Mouse (Mus musculus) thymus, postnatal 36 days (tissue): Measurements from ENCODE around the gene Bach1.

Source experiments
- DNase-seq, 2 experiments: peaks; one replicate each; pipeline ENCODE4 v3.0.0; 2022; ENCODE audit warnings: mixed read lengths in 2 of 2

Gene Bach1

DNA sequence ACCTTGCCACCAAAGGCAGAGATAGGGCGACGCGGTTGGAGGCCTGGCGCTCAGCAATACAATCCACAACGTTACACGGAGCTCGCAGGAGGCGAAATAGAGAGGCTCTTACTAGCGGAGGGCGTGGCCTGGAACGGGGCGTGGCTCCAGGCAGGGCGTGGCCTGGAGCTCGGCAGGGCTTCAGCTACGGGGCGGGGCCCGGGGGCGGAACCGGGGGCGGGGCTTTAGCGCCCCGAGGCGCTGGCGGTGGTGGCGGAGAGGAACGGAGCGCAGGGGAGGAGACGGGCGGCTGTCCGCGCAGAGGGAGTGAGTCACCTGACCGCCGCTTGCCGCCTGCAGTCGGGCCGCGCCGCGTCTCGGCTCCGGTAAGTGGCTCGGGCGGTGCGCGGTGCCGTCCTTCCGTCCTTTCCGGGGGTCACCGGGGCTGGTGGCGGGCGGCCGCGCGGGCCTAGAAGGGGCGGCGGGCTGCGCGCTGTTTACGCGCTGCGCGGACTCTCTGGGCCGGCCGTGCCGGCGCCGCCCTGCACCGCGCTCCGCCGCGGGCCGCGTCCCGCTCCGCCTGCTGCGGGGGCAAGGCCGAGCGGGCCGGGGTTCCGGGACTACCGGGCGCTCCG is at the start of gene Bach1:
TSS of gene Bach1 (plus strand) at position 254 of the 614 bp plus-strand sequence.
- peak; percentile 97 to 98 for DNase-seq

DNA sequence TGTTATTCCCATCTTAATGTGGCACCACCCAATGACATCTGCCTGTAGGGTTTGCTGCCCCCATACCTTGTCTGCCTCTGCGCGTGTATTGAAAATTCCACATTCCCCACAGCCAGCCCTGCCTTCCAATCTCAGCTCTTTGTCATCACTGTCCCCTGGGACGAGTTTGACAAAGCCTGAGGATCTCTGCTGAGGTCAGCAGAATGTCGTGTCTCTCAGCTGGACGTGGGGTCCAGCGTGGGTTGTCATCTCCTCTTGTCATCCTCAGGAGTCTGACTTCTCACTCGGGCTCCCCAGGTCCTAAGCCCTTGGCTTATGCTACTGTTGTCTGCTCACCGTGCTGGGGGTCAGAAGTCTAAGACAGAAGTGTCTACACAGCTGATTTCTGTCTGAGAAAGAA is 46.4 kb upstream of the Bach1 start:
- DNase-seq, result no peak

DNA sequence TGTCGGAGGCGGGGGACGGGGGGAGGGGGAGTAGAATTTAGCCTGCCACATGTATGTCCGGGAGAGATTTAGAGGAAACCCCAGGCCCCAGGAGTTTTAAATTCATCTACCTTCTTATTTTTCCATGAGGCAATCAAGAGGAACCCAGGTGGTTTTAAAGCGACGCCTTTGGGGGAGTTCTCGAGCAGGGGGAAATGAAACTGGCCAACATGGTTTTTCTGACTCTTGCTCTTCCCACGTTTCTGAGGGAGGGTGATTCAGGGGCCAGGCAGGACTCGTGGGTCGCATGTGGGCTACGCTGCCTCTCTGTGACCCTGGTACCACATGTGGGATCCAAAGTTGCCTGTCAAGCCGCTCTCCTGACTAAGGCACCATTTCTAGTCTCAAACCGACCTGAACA is 45.8 kb upstream of the Bach1 start:
- DNase-seq, result no peak

DNA sequence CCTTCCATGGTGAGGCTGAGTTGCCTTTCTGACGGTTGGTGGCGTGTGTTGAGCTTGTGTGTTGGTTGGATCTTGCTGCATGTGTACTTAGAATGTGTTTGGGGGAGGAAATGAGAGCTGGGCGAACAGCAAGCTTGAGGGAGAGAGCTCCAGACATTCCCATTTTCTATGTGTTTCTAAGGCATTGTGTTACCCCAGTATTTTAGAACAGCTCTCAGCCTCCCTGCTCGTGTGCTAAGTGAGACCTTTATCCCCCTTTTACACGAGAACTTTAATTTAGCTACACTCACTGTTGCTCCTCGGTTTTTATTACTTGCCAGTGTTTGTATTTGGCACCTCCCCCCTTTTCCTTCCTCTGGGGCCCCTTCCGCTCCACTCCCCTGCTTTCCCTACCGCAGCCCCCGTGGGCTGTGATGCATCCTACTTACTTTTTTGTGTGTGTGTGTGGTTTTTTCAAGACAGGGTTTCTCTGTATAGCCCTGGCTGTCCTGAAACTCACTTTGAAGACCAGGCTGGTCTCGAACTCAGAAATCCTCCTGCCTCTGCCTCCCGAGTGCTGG is 44.6 kb upstream of the Bach1 start:
- peak; percentile 52 to 67 for DNase-seq

- no peak for DNase-seq
These were observed 43.7 kb upstream of the Bach1 start for GRCm38 (mm10) chr16:87655005-87655404.

- peak; percentile 40 to 58 for DNase-seq
These were observed 43.2 kb upstream of the Bach1 start for GRCm38 (mm10) chr16:87655579-87655978.

- DNase-seq, result peak in 1 of 2 experiments; percentile 36
These were observed 42.0 kb upstream of the Bach1 start for GRCm38 (mm10) chr16:87656771-87657170.

- no peak for DNase-seq
These were observed 41.5 kb upstream of the Bach1 start for GRCm38 (mm10) chr16:87657291-87657690.

DNA sequence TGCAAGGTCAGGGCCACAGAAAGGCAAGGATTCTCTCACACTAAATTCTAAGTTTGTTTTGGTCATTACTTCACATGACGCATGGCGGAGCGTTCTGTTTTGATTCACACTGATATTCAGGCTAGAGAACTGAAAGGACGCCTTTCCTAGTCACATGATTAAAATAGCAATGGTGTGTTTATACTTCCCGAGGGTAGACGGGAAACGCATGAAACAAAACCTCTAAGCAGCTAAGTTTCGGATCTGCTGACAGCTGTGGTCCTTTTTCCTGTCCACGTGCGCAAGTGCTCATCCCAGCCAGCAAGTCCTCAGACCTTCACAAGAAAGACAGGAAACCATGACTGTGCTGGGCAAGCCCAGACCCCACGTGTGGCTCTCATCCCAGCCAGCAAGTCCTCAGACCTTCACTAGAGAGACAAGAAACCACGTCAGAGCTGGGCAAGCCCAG is 37.7 kb upstream of the Bach1 start:
- peak; percentile 40 to 47 for DNase-seq

DNA sequence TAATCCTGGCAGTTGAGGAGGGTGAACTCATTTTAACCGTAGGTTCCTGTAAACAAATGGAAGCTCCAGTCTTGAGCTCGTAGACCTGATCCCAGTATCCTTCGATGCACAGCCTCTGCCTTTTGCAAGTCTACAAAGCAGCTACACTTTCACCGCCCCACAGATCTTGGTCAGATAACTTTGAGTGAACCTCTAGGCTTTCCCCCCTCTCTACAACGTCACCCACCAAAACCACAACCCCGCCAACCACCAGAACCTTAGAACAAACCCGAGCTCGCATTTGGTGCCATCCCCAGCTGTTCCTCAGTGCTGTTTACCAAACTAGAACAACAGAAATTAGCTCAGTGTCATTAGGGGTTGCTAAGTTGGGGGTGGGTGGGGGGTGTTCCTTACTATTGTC is 37.1 kb upstream of the Bach1 start:
- peak; percentile 76 to 83 for DNase-seq

GRCm38 (mm10) chr16:87662528-87662927 is 36.2 kb upstream of the Bach1 start:
- DNase-seq, result peak in 1 of 2 experiments; percentile 29

DNA sequence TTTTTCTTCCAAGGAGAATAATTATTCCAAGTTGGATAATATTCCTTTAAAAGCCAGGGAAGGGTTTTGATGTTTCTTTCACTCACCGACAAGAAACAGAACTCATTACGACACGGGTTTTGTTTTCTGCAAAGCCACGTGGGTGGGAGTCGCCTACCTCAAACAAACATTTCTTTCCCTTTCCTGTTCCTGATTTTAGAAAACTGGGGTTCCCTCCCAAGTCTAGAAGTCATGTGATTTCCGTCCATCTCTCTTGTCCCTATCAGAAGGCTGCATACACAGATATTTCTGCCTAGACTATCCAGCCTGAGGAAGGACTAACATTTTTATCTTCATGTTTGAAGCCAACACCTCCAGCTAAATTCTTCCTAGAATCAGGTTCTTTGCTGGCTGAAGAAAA is 34.9 kb upstream of the Bach1 start:
- no peak for DNase-seq

GRCm38 (mm10) chr16:87665246-87665645 is 33.5 kb upstream of the Bach1 start:
- no peak for DNase-seq

GRCm38 (mm10) chr16:87665752-87666619 is 32.8 kb upstream of the Bach1 start:
- no peak for DNase-seq

- no peak for DNase-seq
These were observed 32.1 kb upstream of the Bach1 start for GRCm38 (mm10) chr16:87666620-87667004.

DNA sequence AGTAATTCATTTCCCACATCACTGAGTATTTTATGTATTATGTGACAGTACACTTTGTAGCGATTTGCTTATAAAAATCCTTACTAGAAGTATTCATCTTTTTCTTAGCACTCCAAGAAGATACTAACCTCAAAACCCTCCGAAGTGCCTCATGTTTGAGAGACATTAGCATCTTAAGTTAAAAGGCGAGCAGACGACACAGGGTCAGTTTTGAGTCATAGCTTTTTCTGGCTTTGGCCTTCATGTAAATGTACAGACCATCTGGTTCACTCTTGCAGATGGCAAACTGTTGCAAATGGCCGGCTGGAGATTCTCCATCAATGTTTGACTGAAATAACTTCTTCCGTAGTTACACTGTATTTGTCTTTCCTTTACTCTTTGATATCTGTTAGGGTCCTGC is 30.7 kb upstream of the Bach1 start:
- DNase-seq, result no peak

- no peak for DNase-seq
These were observed 28.5 kb upstream of the Bach1 start for GRCm38 (mm10) chr16:87670091-87670820.

DNA sequence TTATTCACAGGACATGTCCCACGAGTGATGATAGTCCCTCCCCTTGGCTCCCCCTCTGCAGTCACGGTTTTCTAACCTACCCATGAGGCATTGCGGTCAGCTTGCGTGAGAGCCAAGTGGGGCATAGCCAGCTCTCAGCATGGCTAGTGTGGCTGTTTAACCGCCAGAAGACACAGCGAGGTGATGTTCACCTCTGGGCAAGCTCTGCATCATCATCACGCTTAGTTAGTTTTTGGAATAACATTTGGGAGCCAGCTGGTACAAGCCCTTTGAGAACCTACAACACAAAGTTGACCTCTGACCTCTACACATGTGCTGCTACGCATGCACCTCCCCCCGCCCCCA is 28.0 kb upstream of the Bach1 start:
- no peak for DNase-seq

DNA sequence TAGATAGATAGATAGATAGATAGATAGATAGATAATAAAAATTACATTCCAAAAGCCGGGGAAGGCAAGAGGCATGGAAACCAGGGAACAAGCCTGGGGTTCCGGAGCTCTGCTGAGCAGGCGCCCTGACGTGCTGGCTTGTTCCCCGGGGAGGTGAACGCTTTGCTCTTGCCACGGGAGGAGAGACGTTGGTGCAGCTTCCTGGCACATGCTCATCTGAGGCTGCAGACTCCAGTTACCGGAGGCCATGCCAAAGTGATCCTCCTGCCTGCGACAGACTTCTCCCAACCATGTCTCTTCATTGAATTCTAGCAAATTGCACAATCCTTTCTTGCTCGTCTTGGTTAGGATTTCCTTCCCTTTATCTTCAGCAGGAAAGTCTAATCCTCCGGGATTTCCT is 27.4 kb upstream of the Bach1 start:
- DNase-seq, result no peak

DNA sequence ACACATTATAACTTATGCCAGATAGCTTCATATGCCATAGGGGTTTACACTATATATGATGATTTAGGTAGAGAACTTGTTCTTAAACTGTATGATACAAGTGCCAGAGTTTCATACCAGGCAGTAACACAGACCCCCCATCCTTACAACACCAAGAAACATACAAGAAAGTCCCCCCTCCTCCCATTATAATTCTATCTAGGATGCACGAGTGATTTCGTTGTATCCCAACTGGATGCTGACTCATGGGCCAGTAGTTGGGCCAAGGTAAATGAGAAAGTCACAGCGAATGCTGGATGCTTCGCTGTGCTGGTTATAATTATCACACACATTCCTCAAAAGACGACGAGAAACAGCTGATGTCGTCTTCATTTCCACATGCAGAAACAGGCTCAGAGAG is 25.6 kb upstream of the Bach1 start:
- no peak for DNase-seq

DNA sequence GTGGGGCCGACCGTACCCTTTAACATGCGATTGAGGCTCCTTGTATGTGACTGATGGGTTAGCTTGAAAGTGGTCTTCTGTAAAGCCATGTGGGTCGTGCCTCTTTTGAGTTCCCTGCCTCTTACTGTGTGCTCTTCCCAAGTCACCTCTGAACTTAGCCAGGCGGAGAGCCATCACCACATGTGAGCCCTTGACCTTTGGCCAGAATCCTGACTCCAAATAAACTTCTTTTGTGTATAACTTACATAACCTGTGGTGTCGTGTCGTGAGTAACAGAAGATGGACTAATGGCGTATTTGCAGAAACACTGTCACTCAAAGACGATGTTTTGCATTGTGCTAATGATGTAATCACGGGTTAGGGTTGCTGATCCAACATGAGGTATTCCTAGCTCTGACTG is 22.6 kb upstream of the Bach1 start:
- DNase-seq, result no peak

- DNase-seq, result no peak
These were observed 20.1 kb upstream of the Bach1 start for GRCm38 (mm10) chr16:87678667-87679066.

DNA sequence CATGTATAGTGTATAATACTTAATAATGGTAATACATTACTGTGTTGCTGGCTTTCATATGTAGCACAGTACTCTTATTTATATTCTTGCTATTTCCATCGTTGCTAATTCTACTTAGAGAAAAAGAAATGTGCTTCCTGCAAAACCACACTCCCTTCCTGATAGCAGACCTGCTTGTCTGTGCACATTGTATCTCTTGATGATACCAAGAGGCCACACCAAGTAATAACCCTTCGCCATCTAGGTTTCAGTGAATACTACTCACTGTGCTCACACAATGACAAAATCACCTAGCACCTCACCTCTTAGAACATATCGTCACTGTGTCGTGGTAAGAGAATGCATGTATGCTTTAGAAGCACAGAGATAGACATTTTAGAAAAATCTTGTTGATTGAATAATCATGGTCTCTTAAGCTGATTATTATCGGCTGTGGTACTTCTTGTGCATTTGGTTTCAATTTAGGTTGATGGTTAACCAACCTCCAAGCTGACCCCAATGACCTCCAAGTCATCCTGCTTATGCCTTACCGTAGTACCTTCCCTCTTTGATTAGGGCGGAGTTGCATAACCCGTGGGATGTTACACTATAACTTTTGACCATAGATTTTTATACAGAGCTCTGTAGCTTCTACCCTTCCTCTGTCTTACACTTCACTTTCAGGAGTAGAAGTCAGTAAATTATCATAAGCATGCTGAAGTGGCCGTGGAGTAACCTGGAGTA is 17.7 kb upstream of the Bach1 start:
- DNase-seq, result no peak
